Mouse (Mus musculus) C2C12 (cell line): ENCODE data around the gene Ankfy1. TPM values are rescaled to one million over a fixed set of nuclear protein-coding genes. Genes with fewer than 3 reads are reported as not detected.

Experiments used
- H3K27me3 ChIP-seq: one replicate; pipeline ENCODE4 v1.6.1; 2011; ENCODE audit not compliant: control insufficient read depth, insufficient read depth, insufficient read length
- H3K36me3 ChIP-seq: one replicate; pipeline ENCODE4 v1.6.1; 2011; ENCODE audit not compliant: control insufficient read depth, insufficient read depth
- H3K4me3 ChIP-seq: one replicate; pipeline ENCODE4 v1.5.1; 2011; ENCODE audit warnings: mild to moderate bottlenecking, control low read depth; ENCODE audit not compliant: poor library complexity, insufficient read depth, severe bottlenecking
- H3K79me2 ChIP-seq: one replicate; pipeline ENCODE4 v1.6.1; 2011; ENCODE audit not compliant: control insufficient read depth, insufficient read depth
- H3K79me3 ChIP-seq: one replicate; pipeline ENCODE4 v1.6.1; 2011; ENCODE audit warnings: low read depth, control low read depth
- H3ac ChIP-seq: one replicate; pipeline ENCODE3; 2011; ENCODE audit warnings: low read depth; ENCODE audit not compliant: control insufficient read depth, insufficient read length
- CEBPB ChIP-seq: IDR thresholded peaks from one replicate; pipeline ENCODE4 v1.6.1; 2011; ENCODE audit warnings: low read depth, mild to moderate bottlenecking, control low read depth, moderate library complexity
- CTCF ChIP-seq: IDR thresholded peaks from one replicate; pipeline ENCODE4 v1.5.1; 2011; ENCODE audit not compliant: control insufficient read depth, insufficient read depth, insufficient read length
- FOSL1 ChIP-seq: IDR thresholded peaks from one replicate; pipeline ENCODE4 v1.8.0; 2011; ENCODE audit warnings: mild to moderate bottlenecking, low read length; ENCODE audit not compliant: poor library complexity, insufficient read depth, severe bottlenecking
- MAX ChIP-seq: IDR thresholded peaks from one replicate; pipeline ENCODE4 v1.6.1; 2011; ENCODE audit warnings: mild to moderate bottlenecking, control low read depth
- MYOD1 ChIP-seq: IDR thresholded peaks from one replicate; pipeline ENCODE4 v1.6.1; 2011; ENCODE audit warnings: low read depth; ENCODE audit not compliant: control insufficient read depth, insufficient read length
- MYOG ChIP-seq: IDR thresholded peaks from one replicate; pipeline ENCODE4 v1.6.1; 2011; ENCODE audit not compliant: control insufficient read depth, insufficient read length; ENCODE audit errors: extremely low read depth
- USF1 ChIP-seq: IDR thresholded peaks from one replicate; pipeline ENCODE4 v1.6.1; 2011; ENCODE audit warnings: low read depth, mild to moderate bottlenecking, control low read depth, moderate library complexity
- polyA plus RNA-seq: library from polyadenylated mRNA; unstranded; fragments of >200 nt; fragmentation: generic; extraction: Trizol; gene quantifications from one replicate; pipeline ENCODE4 v1.2.1, GENCODE M21; 2012; ENCODE audit warnings: missing spikeins

Gene Ankfy1
- polyA plus RNA-seq, 1 experiment: 15.1 TPM

- peaks cover 86% of the 10 kb centered on the region for H3K36me3 ChIP-seq
- no peaks in the 10 kb centered on the region for H3K79me3 ChIP-seq
- H3K27me3 ChIP-seq: no peaks in the 10 kb centered on the region
- no peak overlapping the region for H3ac ChIP-seq
- no peaks in the 10 kb centered on the region for H3K79me2 ChIP-seq
- no peak overlapping the region for H3K4me3 ChIP-seq
- TF ChIP-seq MAX: no peak
- no peak for TF ChIP-seq MYOD1
- no peak for TF ChIP-seq MYOG
These were observed 71.0 kb downstream of the Ankfy1 start for GRCm38 (mm10) chr11:72760781-72761180.

DNA sequence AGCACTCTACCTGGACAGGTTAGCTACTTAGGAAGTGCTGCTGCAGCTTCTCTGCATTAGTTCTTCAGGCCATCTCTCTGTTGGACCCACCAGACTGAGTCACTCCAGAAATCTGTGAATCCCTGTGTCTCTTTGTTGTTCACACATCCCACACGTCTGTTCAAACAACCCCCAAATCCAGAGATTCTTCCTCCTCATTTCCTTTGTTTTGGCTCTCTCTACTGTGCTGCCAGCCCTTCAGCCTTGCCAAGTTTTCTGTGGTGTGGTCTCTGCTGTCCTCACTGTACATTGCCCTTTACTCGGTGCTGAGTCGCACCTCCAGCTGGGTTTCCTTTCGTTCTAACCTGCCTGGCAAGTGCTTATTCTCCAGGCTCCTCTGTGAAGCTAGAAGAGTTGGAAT is 74.5 kb downstream of the Ankfy1 start:
- Histone ChIP-seq H3K79me3 (no peaks in the 10 kb centered on the region), H3K4me3 (no peak overlapping the region), H3K36me3 (peaks cover 74% of the 10 kb centered on the region), H3ac (no peak overlapping the region), H3K79me2 (no peaks in the 10 kb centered on the region), H3K27me3 (no peaks in the 10 kb centered on the region)
- no peak for TF ChIP-seq USF1
- no peak for TF ChIP-seq MYOG
- TF ChIP-seq FOSL1: no peak
- no peak for TF ChIP-seq CEBPB
- no peak for TF ChIP-seq CTCF
- no peak for TF ChIP-seq MAX
- no peak for TF ChIP-seq MYOD1

DNA sequence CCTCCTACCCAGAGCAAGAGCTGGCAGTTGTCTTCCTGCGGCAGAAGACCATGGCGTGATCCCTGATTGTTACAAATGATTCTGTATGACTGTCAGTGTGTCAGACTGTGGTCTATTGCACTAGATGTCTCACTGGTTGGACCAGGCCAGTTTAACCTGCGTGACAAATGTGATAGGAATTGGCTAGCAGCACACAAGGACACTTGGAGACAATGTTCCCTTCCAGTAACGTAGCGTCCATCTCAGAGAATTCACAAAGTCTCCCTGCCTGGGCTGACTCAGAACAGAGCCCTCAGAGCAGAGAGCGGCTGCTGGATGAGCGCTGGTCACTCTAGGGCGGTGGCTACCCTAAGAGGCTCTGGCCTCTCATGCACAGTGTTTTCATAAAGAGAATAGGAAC is 77.9 kb downstream of the Ankfy1 start:
- H3K79me2 ChIP-seq: no peaks in the 10 kb centered on the region
- no peak overlapping the region for H3K4me3 ChIP-seq
- TF ChIP-seq CEBPB (no peak), USF1 (no peak), FOSL1 (no peak), MYOD1 (no peak), MYOG (no peak), MAX (no peak)
- H3K79me3 ChIP-seq: no peaks in the 10 kb centered on the region
- H3K27me3 ChIP-seq: no peaks in the 10 kb centered on the region
- H3ac ChIP-seq: no peak overlapping the region
- H3K36me3 ChIP-seq: peaks cover 52% of the 10 kb centered on the region

DNA sequence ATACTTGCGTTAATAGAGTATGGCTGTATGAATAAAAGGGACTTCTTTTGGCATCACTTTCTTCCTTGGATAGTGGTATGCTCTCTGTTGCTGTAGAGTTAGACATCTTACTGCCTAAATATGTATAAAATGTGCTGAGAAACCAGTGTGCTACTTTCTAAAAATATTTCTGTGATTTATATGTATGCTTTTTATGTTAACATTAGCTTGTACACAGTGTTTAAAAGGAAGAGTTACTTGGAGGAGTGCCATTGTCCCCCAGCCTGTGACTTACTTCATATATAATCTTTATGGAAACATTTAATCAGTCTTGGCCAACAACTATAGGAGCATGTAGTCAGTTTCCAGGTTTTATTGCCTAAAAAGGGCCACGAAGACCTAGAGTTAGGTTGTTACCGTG is 79.3 kb downstream of the Ankfy1 start:
- no peaks in the 10 kb centered on the region for H3K79me2 ChIP-seq
- H3K36me3 ChIP-seq: peaks cover 39% of the 10 kb centered on the region
- no peaks in the 10 kb centered on the region for H3K27me3 ChIP-seq
- no peak for TF ChIP-seq MYOG
- TF ChIP-seq CEBPB: no peak
- no peak for TF ChIP-seq FOSL1
- no peak for TF ChIP-seq MAX
- TF ChIP-seq CTCF: no peak
- TF ChIP-seq USF1: no peak
- no peak for TF ChIP-seq MYOD1
- no peak overlapping the region for H3K4me3 ChIP-seq
- H3K79me3 ChIP-seq: no peaks in the 10 kb centered on the region
- no peak overlapping the region for H3ac ChIP-seq

DNA sequence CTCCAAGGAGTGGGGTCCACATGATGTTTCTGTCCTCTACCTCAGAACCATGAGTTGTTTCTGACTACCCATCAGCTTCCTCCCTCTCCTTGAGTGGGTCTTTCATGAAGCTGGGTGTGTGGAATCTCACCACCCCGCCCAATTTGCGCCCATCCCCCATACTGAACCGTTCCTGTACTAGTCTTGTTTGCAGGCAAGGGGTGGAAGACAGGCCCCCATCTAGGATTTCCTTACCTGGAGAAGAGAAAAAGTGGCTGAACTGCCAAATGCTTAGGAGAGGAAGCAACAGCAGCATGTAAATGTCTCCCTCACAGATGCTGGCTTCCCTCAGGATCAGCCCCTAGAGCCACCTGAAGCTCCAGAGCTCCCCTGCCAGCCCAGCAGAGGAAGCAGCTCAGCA is 80.5 kb downstream of the Ankfy1 start:
- TF ChIP-seq CTCF (no peak), USF1 (no peak), CEBPB (no peak), MYOG (no peak), MAX (no peak), FOSL1 (no peak), MYOD1 (no peak)
- Histone ChIP-seq H3K36me3 (peaks cover 31% of the 10 kb centered on the region), H3K27me3 (no peaks in the 10 kb centered on the region), H3K79me3 (no peaks in the 10 kb centered on the region), H3K79me2 (no peaks in the 10 kb centered on the region), H3K4me3 (no peak overlapping the region), H3ac (no peak overlapping the region)

- TF ChIP-seq USF1: no peak
- no peak for TF ChIP-seq MYOD1
- TF ChIP-seq MAX: no peak
- TF ChIP-seq FOSL1: no peak
- TF ChIP-seq MYOG: no peak
- TF ChIP-seq CEBPB: no peak
- TF ChIP-seq CTCF: no peak
These were observed 81.0 kb downstream of the Ankfy1 start for GRCm38 (mm10) chr11:72770816-72771215.

More at GRCm38 (mm10) chr11:72770816-72771215, 81.0 kb downstream of the Ankfy1 start:
- no peaks in the 10 kb centered on the region for H3K79me2 ChIP-seq
- H3K27me3 ChIP-seq: no peaks in the 10 kb centered on the region
- no peak overlapping the region for H3ac ChIP-seq
- peaks cover 31% of the 10 kb centered on the region for H3K36me3 ChIP-seq
- H3K79me3 ChIP-seq: no peaks in the 10 kb centered on the region
- H3K4me3 ChIP-seq: no peak overlapping the region
